Mouse (Mus musculus) CH12F3 (cell line): ENCODE measurements around the gene Pakap.

Experiments used
- in situ Hi-C: fragments of 300-500 bp; cut with MboI; formaldehyde crosslinking; loops from 2 replicates; pipeline ENCODE4 v1.14.3; 2020; ENCODE audit warnings: low sequenced_read_pairs

Pakap gene

GRCm38 (mm10) chr4:57937292-57937691 is 369.3 kb downstream of the Pakap start:
- in situ Hi-C loops, result no loop called here

- in situ Hi-C loops, result no loop called here
Measured at GRCm38 (mm10) chr4:57940631-57941030, 372.7 kb downstream of the Pakap start.

GRCm38 (mm10) chr4:57942892-57943291 is 374.9 kb downstream of the Pakap start:
- in situ Hi-C loops, result no loop called here
